Mouse (Mus musculus): ENCODE results near the gene Mfn1.

DNA sequence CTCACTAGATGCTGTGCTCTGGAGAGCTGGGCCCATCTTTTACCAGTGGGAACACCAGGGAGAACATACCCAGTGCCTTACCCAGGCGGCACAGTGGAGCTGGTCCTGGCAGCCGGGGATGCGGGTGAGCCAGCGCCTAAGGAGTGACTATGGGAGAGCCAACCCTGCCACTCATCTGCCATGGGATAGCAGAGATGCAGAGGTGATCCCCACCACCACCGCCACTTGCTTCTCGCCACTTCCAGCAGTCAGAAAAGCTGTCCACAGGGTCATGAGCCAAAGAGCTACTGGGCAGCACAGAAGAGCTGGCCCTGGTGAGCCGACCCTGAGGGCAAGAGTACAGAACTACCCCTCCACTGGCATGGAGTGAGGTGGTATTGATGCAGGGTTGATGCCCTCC is 49.3 kb upstream of the Mfn1 start:
- no peak for TF ChIP-seq CTCF (IDR thresholded peaks at IDR 0.05; ENCODE audit: borderline replicate concordance, insufficient read depth, low read depth, low read length)
- no peak for TF ChIP-seq POLR2A (IDR thresholded peaks at IDR 0.05; ENCODE audit: borderline replicate concordance, insufficient read depth, low read length)

All from cerebellum, adult 2 months (tissue).